In genomic region chr9:72158392-72158791, GRCm38 (mm10) we compare ENCODE assay signal across 28 mouse cellular contexts.
"Had no signal": no experiment of that assay in that cellular context is flagged by ENCODE, and none has a peak within 500 bp of the region (broad histone marks: within the 10 kb centered on the region; RNA-seq: fewer than 3 reads in every experiment).

No protein-coding gene starts in this region.

- ATAC-seq: hindbrain, embryonic 16.5 days; inflammation-experienced regulatory T-cells, adult 6 months; intestine, embryonic 15.5 days; intestine, postnatal 0 days; liver, embryonic 12.5 days had no signal

- H3K27me3 ChIP-seq: heart, embryonic 15.5 days; hindbrain, embryonic 12.5 days; intestine, embryonic 15.5 days; limb, embryonic 13.5 days; limb, embryonic 15.5 days had no signal

- H3K9ac ChIP-seq: heart, embryonic 13.5 days; heart, embryonic 15.5 days; hindbrain, embryonic 12.5 days; hindbrain, embryonic 14.5 days; intestine, embryonic 15.5 days; limb, embryonic 13.5 days; limb, embryonic 15.5 days; liver, embryonic 12.5 days; liver, embryonic 14.5 days had no signal

- H3K4me1 ChIP-seq: intestine, embryonic 15.5 days; liver, embryonic 12.5 days had no signal

- H3K4me2 ChIP-seq: heart, embryonic 11.5 days; heart, embryonic 13.5 days; heart, embryonic 15.5 days; hindbrain, embryonic 12.5 days; hindbrain, embryonic 14.5 days; intestine, embryonic 15.5 days; limb, embryonic 13.5 days; limb, embryonic 15.5 days; liver, embryonic 12.5 days had no signal

- H3K4me3 ChIP-seq: gastrocnemius, adult 2 months; heart, adult 2 months; heart, embryonic 13.5 days; heart, embryonic 15.5 days; hindbrain, embryonic 10.5 days; hindbrain, embryonic 12.5 days; intestine, embryonic 15.5 days; layer of hippocampus, adult 2 months; limb, embryonic 13.5 days; limb, embryonic 15.5 days; liver, embryonic 12.5 days had no signal

- DNase-seq: gastrocnemius, adult 2 months; gastrocnemius, postnatal 10 days; gastrocnemius, postnatal 25 days; heart, adult 2 months; heart, postnatal 14 days; kidney, adult 18-20 months; kidney, adult 8-10 months; kidney, postnatal 10 days; kidney, postnatal 25 days; kidney, postnatal 4 days; layer of hippocampus, adult 9-11 months; layer of hippocampus, postnatal 36 days; left cerebral cortex, postnatal 4 days had no signal

- H3K27ac ChIP-seq: gastrocnemius, adult 2 months; heart, adult 2 months; heart, embryonic 13.5 days; heart, embryonic 15.5 days; hindbrain, embryonic 10.5 days; hindbrain, embryonic 12.5 days; hindbrain, embryonic 14.5 days; intestine, embryonic 15.5 days; layer of hippocampus, adult 2 months; limb, embryonic 13.5 days; limb, embryonic 15.5 days; liver, embryonic 12.5 days; liver, embryonic 14.5 days had no signal

- H3K36me3 ChIP-seq: heart, embryonic 13.5 days; heart, embryonic 15.5 days; hindbrain, embryonic 10.5 days; hindbrain, embryonic 12.5 days; intestine, embryonic 15.5 days; limb, embryonic 13.5 days; limb, embryonic 15.5 days; liver, embryonic 12.5 days had no signal

- H3K9me3 ChIP-seq: heart, embryonic 13.5 days; heart, embryonic 15.5 days; hindbrain, embryonic 10.5 days; intestine, embryonic 15.5 days; limb, embryonic 13.5 days; limb, embryonic 15.5 days; liver, embryonic 12.5 days had no signal
